Mouse (Mus musculus): ENCODE results near the gene Card11. TPM values are rescaled to one million over a fixed set of nuclear protein-coding genes. Genes with fewer than 3 reads are reported as not detected.

Gene Card11
- polyA plus RNA-seq, 1 experiment from 2014 or later, result 0.53 TPM

GRCm38 (mm10) chr5:140873039-140873551 lies 127.3 kb downstream of the Card11 start:
- H3K36me3 ChIP-seq (ENCODE audit: control insufficient read depth, insufficient read depth, low read length), result no peaks in the 10 kb centered on the region
- H3K9ac ChIP-seq (ENCODE audit: low read depth, low read length), result peak overlapping the region; percentile 37; the same call in 1 of the 2 replicates
- no peaks in the 10 kb centered on the region for H3K27me3 ChIP-seq (replicated peaks; ENCODE audit: control insufficient read depth, insufficient read depth, low read length)
- 12% methylated on average over 18 of the region's 18 CpGs for WGBS
- peak overlapping the region; percentile 87 for H3K27ac ChIP-seq (ENCODE audit: low read length)
- no peaks in the 10 kb centered on the region for H3K9me3 ChIP-seq (ENCODE audit: control insufficient read depth, low read length)
- H3K4me1 ChIP-seq (ENCODE audit: control insufficient read depth, insufficient read depth, low read length), result peaks cover 23% of the 10 kb centered on the region
- H3K4me2 ChIP-seq (ENCODE audit: low read depth, low read length), result peak overlapping the region; percentile 38
- peak overlapping the region; percentile 3; the same call in 1 of the 2 replicates for H3K4me3 ChIP-seq (ENCODE audit: low read length)
- ATAC-seq, result peak; percentile 59

GRCm38 (mm10) chr5:140872532-140873038 lies 127.8 kb downstream of the Card11 start:
- peak overlapping the region; percentile 87 for H3K27ac ChIP-seq (ENCODE audit: low read length)
- no peaks in the 10 kb centered on the region for H3K36me3 ChIP-seq (ENCODE audit: control insufficient read depth, insufficient read depth, low read length)
- peak overlapping the region; percentile 38 for H3K4me2 ChIP-seq (ENCODE audit: low read depth, low read length)
- no peaks in the 10 kb centered on the region for H3K9me3 ChIP-seq (ENCODE audit: control insufficient read depth, low read length)
- no peaks in the 10 kb centered on the region for H3K27me3 ChIP-seq (replicated peaks; ENCODE audit: control insufficient read depth, insufficient read depth, low read length)
- WGBS, result 18% methylated on average over 11 of the region's 11 CpGs
- no peak overlapping the region for H3K4me3 ChIP-seq (ENCODE audit: low read length)
- H3K9ac ChIP-seq (ENCODE audit: low read depth, low read length), result no peak overlapping the region
- H3K4me1 ChIP-seq (ENCODE audit: control insufficient read depth, insufficient read depth, low read length), result peaks cover 23% of the 10 kb centered on the region
- peak; percentile 61 for ATAC-seq

DNA sequence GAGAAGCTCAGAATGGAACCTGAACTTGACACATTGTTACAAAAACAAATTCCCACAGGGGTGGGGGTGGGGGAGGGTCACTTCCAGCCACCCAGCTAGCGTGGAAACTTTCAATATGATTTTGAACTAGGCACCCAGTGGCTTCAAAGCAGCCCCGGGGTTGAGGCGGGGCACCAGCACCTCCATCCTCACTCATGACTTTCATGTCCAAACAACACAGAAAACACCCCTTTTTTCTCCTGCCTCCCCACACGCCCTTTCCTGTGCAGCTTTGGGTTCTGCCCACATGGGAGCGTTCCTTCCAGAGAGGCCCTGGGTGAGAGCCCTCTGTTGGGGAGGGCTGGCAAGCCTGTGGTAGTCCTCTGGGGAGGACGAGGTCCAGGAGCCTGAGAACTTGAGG lies 129.1 kb downstream of the Card11 start:
- H3K4me2 ChIP-seq (ENCODE audit: low read depth, low read length), result no peak overlapping the region
- no peak overlapping the region for H3K9ac ChIP-seq (ENCODE audit: low read depth, low read length)
- no peak for ATAC-seq
- H3K36me3 ChIP-seq (ENCODE audit: control insufficient read depth, insufficient read depth, low read length), result no peaks in the 10 kb centered on the region
- H3K4me1 ChIP-seq (ENCODE audit: control insufficient read depth, insufficient read depth, low read length), result peaks cover 23% of the 10 kb centered on the region
- 59% methylated on average over 6 of the region's 6 CpGs for WGBS
- H3K9me3 ChIP-seq (ENCODE audit: control insufficient read depth, low read length), result no peaks in the 10 kb centered on the region
- H3K27ac ChIP-seq (ENCODE audit: low read length), result no peak overlapping the region; the same call in 1 of the 2 replicates
- no peaks in the 10 kb centered on the region for H3K27me3 ChIP-seq (replicated peaks; ENCODE audit: control insufficient read depth, insufficient read depth, low read length)
- no peak overlapping the region for H3K4me3 ChIP-seq (ENCODE audit: low read length)

DNA sequence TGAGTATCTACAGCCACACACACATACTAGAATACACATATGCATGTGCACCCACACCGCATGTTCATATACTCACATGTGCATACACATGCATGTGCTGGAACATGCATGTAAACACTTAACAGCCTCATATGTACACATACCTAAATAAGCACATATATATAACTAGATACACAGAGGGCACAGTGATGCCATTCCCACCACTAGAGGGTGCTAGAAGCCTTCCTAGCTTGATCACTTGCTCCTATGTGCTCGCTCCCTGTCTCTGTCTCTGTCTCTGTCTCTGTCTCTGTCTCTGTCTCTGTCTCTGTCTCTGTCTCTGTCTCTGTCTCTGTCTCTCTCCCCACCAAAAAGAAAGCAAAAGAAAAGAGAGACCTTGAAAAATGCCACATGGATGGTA lies 131.3 kb downstream of the Card11 start:
- H3K27me3 ChIP-seq (replicated peaks; ENCODE audit: control insufficient read depth, insufficient read depth, low read length), result no peaks in the 10 kb centered on the region
- no peak overlapping the region for H3K4me3 ChIP-seq (ENCODE audit: low read length)
- H3K27ac ChIP-seq (ENCODE audit: low read length), result no peak overlapping the region
- no peak overlapping the region for H3K4me2 ChIP-seq (ENCODE audit: low read depth, low read length)
- WGBS, result 73% methylated on average over 2 of the region's 2 CpGs
- peaks cover 23% of the 10 kb centered on the region for H3K4me1 ChIP-seq (ENCODE audit: control insufficient read depth, insufficient read depth, low read length)
- H3K36me3 ChIP-seq (ENCODE audit: control insufficient read depth, insufficient read depth, low read length), result no peaks in the 10 kb centered on the region
- no peaks in the 10 kb centered on the region for H3K9me3 ChIP-seq (ENCODE audit: control insufficient read depth, low read length)
- H3K9ac ChIP-seq (ENCODE audit: low read depth, low read length), result no peak overlapping the region
- no peak for ATAC-seq

GRCm38 (mm10) chr5:140859730-140860129 lies 140.7 kb downstream of the Card11 start:
- H3K9me3 ChIP-seq (ENCODE audit: control insufficient read depth, low read length), result no peaks in the 10 kb centered on the region
- WGBS, result 86% methylated on average over 5 of the region's 5 CpGs
- no peak for ATAC-seq

GRCm38 (mm10) chr5:140858335-140858734 lies 142.0 kb downstream of the Card11 start:
- no peak overlapping the region for H3K4me2 ChIP-seq (ENCODE audit: low read depth, low read length)
- H3K9ac ChIP-seq (ENCODE audit: low read depth, low read length), result no peak overlapping the region
- WGBS, result 88% methylated on average over 3 of the region's 3 CpGs
- ATAC-seq, result no peak
- H3K36me3 ChIP-seq (ENCODE audit: control insufficient read depth, insufficient read depth, low read length), result no peaks in the 10 kb centered on the region
- H3K9me3 ChIP-seq (ENCODE audit: control insufficient read depth, low read length), result no peaks in the 10 kb centered on the region
- no peaks in the 10 kb centered on the region for H3K27me3 ChIP-seq (replicated peaks; ENCODE audit: control insufficient read depth, insufficient read depth, low read length)
- no peak overlapping the region for H3K27ac ChIP-seq (ENCODE audit: low read length)
- no peak overlapping the region for H3K4me3 ChIP-seq (ENCODE audit: low read length)
- no peaks in the 10 kb centered on the region for H3K4me1 ChIP-seq (ENCODE audit: control insufficient read depth, insufficient read depth, low read length)

More at GRCm38 (mm10) chr5:140859730-140860129, 140.7 kb downstream of the Card11 start:
- Histone ChIP-seq H3K9ac (ENCODE audit: low read depth, low read length) (no peak overlapping the region), H3K27me3 (replicated peaks; ENCODE audit: control insufficient read depth, insufficient read depth, low read length) (no peaks in the 10 kb centered on the region), H3K4me2 (ENCODE audit: low read depth, low read length) (no peak overlapping the region), H3K4me1 (ENCODE audit: control insufficient read depth, insufficient read depth, low read length) (no peaks in the 10 kb centered on the region), H3K4me3 (ENCODE audit: low read length) (no peak overlapping the region), H3K36me3 (ENCODE audit: control insufficient read depth, insufficient read depth, low read length) (no peaks in the 10 kb centered on the region), H3K27ac (ENCODE audit: low read length) (no peak overlapping the region)

DNA sequence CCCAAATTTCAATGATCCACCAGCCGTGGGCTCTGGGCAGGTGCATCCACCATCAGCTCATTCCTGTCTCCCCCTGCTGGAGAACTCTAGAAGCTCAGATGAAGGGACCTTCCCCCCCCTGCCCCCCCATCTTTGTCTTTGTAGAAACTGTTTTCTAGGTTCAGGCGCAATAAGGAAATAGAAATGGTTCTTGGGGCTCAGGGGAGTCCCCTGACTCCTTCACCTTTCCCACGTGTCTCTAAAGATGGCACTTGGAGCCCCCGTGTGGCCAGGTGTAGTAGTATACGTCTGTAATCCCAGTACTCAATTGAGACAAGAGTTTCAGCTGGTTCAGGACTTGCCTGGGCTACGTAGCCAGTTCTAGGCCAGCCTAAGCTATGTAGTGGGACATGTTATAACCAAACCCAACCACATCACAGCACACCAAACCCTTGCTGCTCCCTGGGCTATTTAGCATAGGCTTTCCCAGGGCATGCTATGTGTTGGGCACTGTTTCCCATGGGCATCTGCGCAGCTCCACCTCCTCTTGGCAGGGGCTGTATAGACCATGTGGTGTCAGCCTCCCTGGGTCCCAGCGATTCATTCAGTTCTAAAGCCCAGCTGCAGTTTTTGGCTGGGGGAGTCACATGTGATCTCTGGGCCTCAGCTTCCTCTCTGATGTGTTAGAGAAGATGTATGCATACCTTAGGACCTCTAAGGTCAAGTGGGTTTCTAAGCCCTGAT lies 142.8 kb downstream of the Card11 start:
- ATAC-seq, result no peak
- Histone ChIP-seq H3K27ac (ENCODE audit: low read length) (no peak overlapping the region), H3K9ac (ENCODE audit: low read depth, low read length) (no peak overlapping the region), H3K4me2 (ENCODE audit: low read depth, low read length) (no peak overlapping the region), H3K9me3 (ENCODE audit: control insufficient read depth, low read length) (no peaks in the 10 kb centered on the region), H3K36me3 (ENCODE audit: control insufficient read depth, insufficient read depth, low read length) (no peaks in the 10 kb centered on the region), H3K27me3 (replicated peaks; ENCODE audit: control insufficient read depth, insufficient read depth, low read length) (no peaks in the 10 kb centered on the region), H3K4me3 (ENCODE audit: low read length) (no peak overlapping the region), H3K4me1 (ENCODE audit: control insufficient read depth, insufficient read depth, low read length) (no peaks in the 10 kb centered on the region)
- WGBS, result 58% methylated on average over 8 of the region's 8 CpGs

- H3K4me1 ChIP-seq (ENCODE audit: control insufficient read depth, insufficient read depth, low read length), result no peaks in the 10 kb centered on the region
- no peak overlapping the region for H3K4me2 ChIP-seq (ENCODE audit: low read depth, low read length)
- H3K4me3 ChIP-seq (ENCODE audit: low read length), result no peak overlapping the region
- ATAC-seq, result no peak
- no peak overlapping the region for H3K9ac ChIP-seq (ENCODE audit: low read depth, low read length)
- H3K27ac ChIP-seq (ENCODE audit: low read length), result no peak overlapping the region
- peaks cover 4% of the 10 kb centered on the region for H3K9me3 ChIP-seq (ENCODE audit: control insufficient read depth, low read length)
- no peaks in the 10 kb centered on the region for H3K36me3 ChIP-seq (ENCODE audit: control insufficient read depth, insufficient read depth, low read length)
- no peaks in the 10 kb centered on the region for H3K27me3 ChIP-seq (replicated peaks; ENCODE audit: control insufficient read depth, insufficient read depth, low read length)
- WGBS, result 57% methylated on average over 11 of the region's 11 CpGs
Measured at GRCm38 (mm10) chr5:140855909-140856530, 144.4 kb downstream of the Card11 start.

DNA sequence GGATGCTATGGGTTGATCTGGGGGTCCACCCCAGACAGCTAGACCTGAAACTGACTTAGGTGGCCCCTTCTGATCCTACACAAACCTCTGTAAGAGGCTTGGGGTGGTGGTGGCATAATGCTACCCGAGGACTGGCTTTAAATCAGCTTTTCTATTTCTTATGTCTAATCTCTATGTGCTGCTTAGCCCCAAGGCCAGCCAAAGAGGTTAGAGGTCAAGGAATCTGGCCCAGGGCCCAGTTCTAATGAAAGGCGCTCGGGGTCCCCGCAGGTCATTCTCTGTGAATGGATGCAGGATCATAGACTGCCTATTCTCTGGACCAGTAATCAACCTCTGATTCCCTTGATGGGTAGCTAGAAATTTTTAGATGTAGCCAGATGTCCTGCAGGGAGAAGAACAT lies 145.7 kb downstream of the Card11 start:
- 81% methylated on average over 4 of the region's 4 CpGs for WGBS
- H3K9me3 ChIP-seq (ENCODE audit: control insufficient read depth, low read length), result peaks cover 5% of the 10 kb centered on the region
- H3K4me1 ChIP-seq (ENCODE audit: control insufficient read depth, insufficient read depth, low read length), result no peaks in the 10 kb centered on the region
- no peaks in the 10 kb centered on the region for H3K36me3 ChIP-seq (ENCODE audit: control insufficient read depth, insufficient read depth, low read length)
- no peak overlapping the region for H3K4me2 ChIP-seq (ENCODE audit: low read depth, low read length)
- no peak overlapping the region for H3K4me3 ChIP-seq (ENCODE audit: low read length)
- no peak overlapping the region for H3K9ac ChIP-seq (ENCODE audit: low read depth, low read length)
- ATAC-seq, result no peak
- H3K27me3 ChIP-seq (replicated peaks; ENCODE audit: control insufficient read depth, insufficient read depth, low read length), result no peaks in the 10 kb centered on the region
- H3K27ac ChIP-seq (ENCODE audit: low read length), result no peak overlapping the region

All from intestine, embryonic 16.5 days (tissue).